ENCODE assay signal across 8 mouse cellular contexts in the genomic region with DNA sequence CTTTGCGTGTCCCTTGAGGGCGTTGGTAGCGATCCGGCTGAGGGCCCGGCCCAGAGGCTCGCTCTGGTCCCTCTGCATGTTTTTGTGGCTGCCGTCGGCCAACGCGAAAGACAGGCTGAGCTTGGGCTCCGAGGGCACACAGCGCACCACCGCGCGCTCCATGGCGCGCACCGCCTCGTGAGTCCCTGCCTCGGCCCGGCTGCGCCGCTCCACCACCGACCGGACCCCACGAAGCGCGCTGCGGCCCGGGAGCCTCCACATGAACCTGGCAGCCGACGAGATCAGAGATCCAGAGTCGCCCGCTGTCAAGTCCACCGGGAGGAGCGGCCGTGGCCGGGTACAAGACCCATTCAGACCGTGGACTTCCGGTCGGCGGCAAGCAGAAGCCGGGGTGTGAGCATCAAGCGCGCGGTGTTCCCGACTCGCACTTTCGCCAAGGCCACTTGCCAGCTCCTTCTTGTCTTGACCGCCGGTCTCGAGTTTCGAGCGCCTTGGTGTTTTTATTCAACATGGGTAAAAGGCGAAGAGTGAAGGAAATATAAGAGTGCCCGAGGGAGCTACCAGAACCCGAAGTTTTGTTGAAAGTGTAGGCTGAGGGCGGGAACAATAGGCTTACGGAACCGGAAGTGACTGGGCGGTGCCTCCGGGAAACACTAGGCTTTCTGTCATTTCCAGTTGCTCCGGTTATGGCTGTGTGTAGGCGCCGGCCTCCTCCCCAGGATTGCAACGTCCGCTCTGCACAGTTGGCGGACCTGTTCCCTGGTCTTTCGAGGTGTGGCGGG. TPM values are rescaled to one million over a fixed set of nuclear protein-coding genes. Genes with fewer than 3 reads are reported as not detected.
A peak's percentile ranks its signal among the peaks of the same experiment; 100 is the strongest.
DNase-seq lines count a peak whose midpoint lies in the region; ATAC-seq lines count a peak whose summit lies in the region.

A gene (minus strand): TSS at position 592 of the 782 bp plus-strand sequence.

- peak within 1 kb of the TSS; percentile 96 for H3K4me3 ChIP-seq in hindbrain, embryonic 12.5 days

- H3K9ac ChIP-seq in hindbrain, embryonic 12.5 days = peak within 1 kb of the TSS; percentile 90

- peaks cover 32% of the 10 kb centered on the region for H3K4me1 ChIP-seq in hindbrain, embryonic 12.5 days

- WGBS in hindbrain, embryonic 12.5 days = under 1% methylated on average over 70 of the region's 70 CpGs

- no peaks in the 10 kb centered on the region for H3K9me3 ChIP-seq in hindbrain, embryonic 12.5 days (replicated peaks)

- peak within 1 kb of the TSS; percentile 98 for H3K4me2 ChIP-seq in hindbrain, embryonic 12.5 days (replicated peaks)

- ATAC-seq in hindbrain, embryonic 12.5 days (ENCODE audit: low FRiP score) = peak; percentile 95

- peaks cover 16% of the 10 kb centered on the region for H3K36me3 ChIP-seq in hindbrain, embryonic 12.5 days

- peak; percentile 90 for DNase-seq in NIH3T3 (ENCODE audit: low read depth)
- peak; percentile 90 for DNase-seq in cerebellum, postnatal 10 days
- peak; percentile 74 to 86 for DNase-seq in frontal cortex, postnatal 10 days (ENCODE audit: low spot score in 2 of 2)
- DNase-seq in layer of hippocampus, postnatal 14 days (ENCODE audit: low spot score in 2 of 2) = peak; percentile 92 to 96
- DNase-seq in lung, postnatal 14 days = peak; percentile 87
- peak; percentile 89 for DNase-seq in retina, adult 2 months (ENCODE audit: low read depth, low spot score)
- peak; percentile 83 to 84 for DNase-seq in thymus, postnatal 36 days

- H3K27me3 ChIP-seq in hindbrain, embryonic 12.5 days = no peaks in the 10 kb centered on the region

- H3K27ac ChIP-seq in hindbrain, embryonic 12.5 days = peak within 1 kb of the TSS; percentile 83

RNA-seq across cellular contexts. Expression of the gene that starts here (rescaled TPM):
- 12.3 and 12.4 TPM in 2 replicates for polyA plus RNA-seq in hindbrain, embryonic 12.5 days (2016; fragmentation: Nextera tagmentation; extraction: Ambion mirVana)
- 1 to 10 TPM; 7.8 to 8.7 TPM for total RNA-seq in layer of hippocampus, postnatal 14 days (2021)

Comparison
In these comparisons a context has a peak if more than half of its experiments do, and no peak if none do; other contexts are left out.
1. Peak in every context shown above with its lines: DNase-seq, ATAC-seq, H3K4me3 ChIP-seq and H3K27ac ChIP-seq.